Mouse (Mus musculus): ENCODE data around the gene Lrba. TPM values are rescaled to one million over a fixed set of nuclear protein-coding genes. Genes with fewer than 3 reads are reported as not detected.

Lrba gene
- polyA plus RNA-seq, 2 experiments from 2014 or later: 13.8 to 14.4 TPM

- ATAC-seq: no peak
Measured at GRCm38 (mm10) chr3:86804265-86804664, 579.8 kb downstream of the Lrba start.

GRCm38 (mm10) chr3:86806834-86807233 lies 582.4 kb downstream of the Lrba start:
- no peak for ATAC-seq

- no peak for ATAC-seq
Measured at GRCm38 (mm10) chr3:86807750-86808467, 583.4 kb downstream of the Lrba start.

- ATAC-seq: no peak
Measured at GRCm38 (mm10) chr3:86809199-86809598, 584.7 kb downstream of the Lrba start.

- ATAC-seq: no peak
Measured at GRCm38 (mm10) chr3:86809646-86810045, 585.2 kb downstream of the Lrba start.

GRCm38 (mm10) chr3:86810908-86811307 lies 586.4 kb downstream of the Lrba start:
- no peak for ATAC-seq

- ATAC-seq: peak; percentile 88
Measured at GRCm38 (mm10) chr3:86812689-86813088, 588.2 kb downstream of the Lrba start.

- no peak for ATAC-seq
Measured at GRCm38 (mm10) chr3:86818001-86818585, 593.6 kb downstream of the Lrba start.

GRCm38 (mm10) chr3:86819372-86819771 lies 594.9 kb downstream of the Lrba start:
- ATAC-seq: no peak

GRCm38 (mm10) chr3:86820344-86820743 lies 595.9 kb downstream of the Lrba start:
- no peak for ATAC-seq

- no peak for ATAC-seq
Measured at GRCm38 (mm10) chr3:86821383-86821782, 596.9 kb downstream of the Lrba start.

- ATAC-seq: peak; percentile 49
Measured at GRCm38 (mm10) chr3:86827506-86827905, 603.0 kb downstream of the Lrba start.

GRCm38 (mm10) chr3:86832115-86832514 lies 607.6 kb downstream of the Lrba start:
- ATAC-seq: no peak

Other genes starting within 250 kb of the Lrba start
- gene Prss48, start 222.2 kb upstream of the Lrba start, polyA plus RNA-seq (2017; shearing (Covaris generic)): not detected
- gene Rps3a1, start 82.0 kb upstream of the Lrba start, polyA plus RNA-seq (2017; shearing (Covaris generic)): 1,000 to 10,000 TPM; 2,716 to 4,539 TPM